Mouse (Mus musculus): ENCODE data around the gene Fmnl2.
A peak's percentile ranks its signal among the peaks of the same experiment; 100 is the strongest.

Fmnl2 gene

DNA sequence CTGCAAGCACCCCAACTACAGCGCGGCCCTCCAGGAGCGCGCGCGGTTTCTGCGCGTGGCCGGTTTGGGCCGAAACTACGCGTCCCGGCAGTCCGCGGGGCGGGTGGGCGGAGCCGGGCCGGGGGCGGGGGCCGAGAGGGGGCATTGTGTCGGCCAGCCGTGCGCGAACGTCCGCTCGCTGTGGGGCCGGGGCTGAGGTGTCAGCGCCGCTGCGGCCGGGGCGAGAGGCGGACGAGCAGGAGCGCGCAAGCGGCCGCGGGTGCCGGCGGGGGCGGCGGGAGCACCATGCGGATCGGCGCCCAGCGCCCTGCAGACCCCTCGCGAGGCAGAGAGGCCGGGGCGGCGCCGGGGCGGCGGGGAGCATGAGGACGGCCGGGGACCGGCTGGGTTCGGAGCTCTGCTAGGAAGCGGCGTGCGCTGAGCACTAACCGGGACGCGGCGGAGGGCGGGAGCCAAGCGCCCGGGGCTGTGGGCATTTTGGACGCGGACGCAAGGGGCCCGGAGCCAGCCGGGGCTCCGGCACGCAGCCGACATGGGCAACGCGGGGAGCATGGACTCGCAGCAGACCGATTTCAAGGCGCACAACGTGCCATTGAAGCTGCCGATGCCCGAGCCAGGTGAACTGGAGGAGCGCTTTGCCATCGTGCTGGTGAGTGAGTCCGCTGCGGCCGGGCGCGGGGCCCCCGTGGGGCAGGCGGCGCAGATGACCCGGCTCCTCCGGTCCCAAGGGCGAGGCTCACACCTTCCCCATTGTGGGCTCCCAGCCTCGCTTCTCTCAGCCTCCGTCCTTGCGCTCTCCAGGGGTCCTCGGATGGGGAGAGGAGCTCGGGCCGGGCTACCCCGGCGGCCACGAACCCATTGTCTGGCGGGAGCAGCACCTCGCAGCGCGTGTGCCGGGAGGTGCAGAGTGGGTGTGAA, at the start of gene Fmnl2:
Gene Fmnl2 (plus strand): TSS at position 250 of the 918 bp plus-strand sequence.
- peak; percentile 87 for DNase-seq

GRCm38 (mm10) chr2:52809988-52810387, 47.7 kb upstream of the Fmnl2 start:
- DNase-seq: no peak

GRCm38 (mm10) chr2:52811691-52812090, 46.0 kb upstream of the Fmnl2 start:
- DNase-seq: peak; percentile 23

GRCm38 (mm10) chr2:52817341-52817740, 40.3 kb upstream of the Fmnl2 start:
- DNase-seq: no peak

DNA sequence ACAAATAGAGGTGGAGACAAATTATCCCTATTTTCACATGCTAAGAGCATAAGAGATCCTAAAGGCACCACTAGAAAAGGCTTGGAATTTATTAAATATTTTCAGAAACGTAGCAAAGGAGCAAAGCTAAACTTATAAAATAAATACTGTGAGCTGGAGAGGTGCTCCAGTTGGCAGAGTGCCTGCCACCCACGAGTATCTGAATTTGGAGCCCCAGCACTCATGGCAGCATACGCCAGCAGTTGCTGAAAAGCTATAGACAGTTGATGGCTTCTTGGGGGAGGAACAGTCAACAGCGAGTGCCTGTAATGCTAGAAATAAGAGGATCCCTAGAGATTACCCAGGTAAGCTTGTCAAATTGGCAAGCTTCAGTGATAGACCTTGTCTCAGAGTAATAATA, 38.7 kb upstream of the Fmnl2 start:
- no peak for DNase-seq

DNA sequence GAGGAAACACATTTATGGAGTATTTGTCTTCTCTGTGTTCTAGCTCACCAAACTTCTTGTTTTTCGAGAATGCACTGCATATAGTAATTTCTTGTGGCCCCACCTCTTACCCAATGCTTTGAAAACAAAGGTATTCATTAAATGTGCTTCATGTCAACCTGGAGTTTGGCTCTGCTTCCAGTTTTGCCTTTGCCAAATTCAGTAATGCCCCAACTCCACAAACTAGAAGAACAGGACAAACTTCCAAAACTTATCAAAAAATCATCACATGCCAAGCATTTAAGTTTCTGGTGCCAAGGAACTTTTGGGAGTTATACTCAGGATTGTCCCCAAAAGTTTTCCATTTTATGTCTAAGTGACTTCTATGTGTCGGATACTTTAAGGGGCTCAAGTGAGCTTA, 35.4 kb upstream of the Fmnl2 start:
- DNase-seq: no peak

GRCm38 (mm10) chr2:52828077-52828476, 29.6 kb upstream of the Fmnl2 start:
- no peak for DNase-seq

DNA sequence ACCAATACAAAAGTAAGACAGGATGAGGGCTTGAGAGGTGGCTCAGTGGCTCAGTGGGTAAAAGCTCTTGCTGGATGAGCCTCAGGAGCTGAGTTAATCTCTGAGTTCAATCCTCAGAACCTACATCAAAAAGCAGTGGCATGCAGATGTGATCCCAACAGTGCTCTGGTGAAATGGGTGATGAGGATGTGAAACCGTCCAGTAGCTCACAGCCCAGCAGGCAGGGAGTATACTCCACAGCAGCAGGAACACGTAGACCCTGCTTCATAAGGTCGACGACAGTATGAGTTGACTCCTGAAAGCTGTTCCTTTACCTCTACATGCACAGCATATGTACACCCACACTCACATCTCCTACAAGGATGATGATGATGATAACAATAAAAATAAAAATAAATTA, 27.1 kb upstream of the Fmnl2 start:
- DNase-seq: no peak

DNA sequence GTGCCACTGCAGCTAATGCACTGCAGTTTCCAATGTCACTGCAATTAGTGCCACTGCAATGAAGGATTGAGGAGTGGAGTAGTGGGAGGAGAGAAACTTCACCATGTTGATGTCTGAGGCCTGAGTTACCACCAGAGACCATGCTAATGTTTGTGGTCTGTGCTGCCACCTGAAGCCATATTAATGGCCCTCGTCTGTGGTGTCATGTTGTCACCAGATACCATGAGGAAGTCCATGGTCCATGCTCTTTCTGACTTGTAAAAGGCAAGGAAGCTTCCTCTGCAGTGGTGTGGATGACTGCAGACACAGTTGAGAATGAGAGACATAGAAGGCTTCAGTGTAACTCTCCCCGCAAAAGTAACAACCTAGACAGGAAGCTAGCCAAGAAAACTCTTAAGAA, 26.1 kb upstream of the Fmnl2 start:
- no peak for DNase-seq

DNA sequence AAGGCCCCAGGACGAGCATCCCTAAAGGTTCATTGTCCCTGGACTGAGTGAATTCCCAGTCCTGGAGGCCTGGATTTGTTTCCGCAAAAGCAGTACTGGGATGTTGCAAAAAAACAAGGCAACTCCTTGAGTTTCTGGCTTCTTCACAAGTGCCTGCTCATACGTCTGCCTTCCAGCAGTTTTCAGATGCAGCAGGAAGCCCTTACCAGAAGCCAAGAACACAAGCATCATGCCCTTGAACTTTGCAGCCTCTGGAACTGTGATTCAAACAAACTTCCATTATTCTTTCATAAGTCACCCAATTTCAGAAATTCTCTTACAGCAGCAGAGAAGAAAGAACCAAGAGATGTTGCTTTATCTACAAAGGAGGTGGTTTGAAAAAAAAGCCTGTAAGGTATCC, 21.9 kb upstream of the Fmnl2 start:
- DNase-seq: no peak

GRCm38 (mm10) chr2:52839074-52839473, 18.6 kb upstream of the Fmnl2 start:
- no peak for DNase-seq

DNA sequence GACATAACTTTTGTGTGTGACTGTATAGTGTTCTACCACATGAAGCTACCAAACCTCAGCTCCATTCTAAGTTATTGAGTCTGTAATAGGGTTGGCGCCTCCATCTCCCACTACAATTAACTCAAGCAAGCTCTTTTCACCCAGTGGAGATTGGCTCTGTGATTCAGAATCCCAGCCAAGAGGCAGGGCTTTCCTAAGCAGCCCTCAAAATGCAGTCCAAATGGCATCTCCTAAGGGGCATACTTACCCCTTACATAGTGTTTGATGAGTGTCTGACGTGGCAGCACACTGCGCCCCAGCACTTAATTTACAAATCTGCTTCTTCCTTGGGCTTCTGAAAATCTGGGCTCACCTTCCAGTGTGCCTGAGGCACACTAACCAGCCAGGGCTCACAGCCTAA, 17.8 kb upstream of the Fmnl2 start:
- DNase-seq: no peak

DNA sequence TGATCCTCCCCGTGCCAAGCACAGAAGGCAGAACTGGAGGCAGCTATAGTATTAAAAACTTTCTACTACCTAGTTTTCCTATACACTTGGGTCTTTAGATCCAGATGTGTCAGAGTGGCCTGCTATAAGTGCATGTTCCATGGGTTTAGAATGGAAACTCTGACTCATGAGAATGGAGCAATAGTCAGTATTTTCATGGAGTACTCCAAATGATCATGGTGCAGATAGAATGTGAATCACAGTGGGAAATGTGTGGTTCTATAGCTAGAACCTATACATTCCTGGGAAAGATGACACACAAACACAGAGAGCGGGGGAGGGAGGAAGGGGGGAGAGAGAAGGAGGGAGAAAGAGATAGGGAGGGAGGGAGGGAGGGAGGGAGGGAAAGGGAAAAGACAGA, 13.8 kb upstream of the Fmnl2 start:
- no peak for DNase-seq

DNA sequence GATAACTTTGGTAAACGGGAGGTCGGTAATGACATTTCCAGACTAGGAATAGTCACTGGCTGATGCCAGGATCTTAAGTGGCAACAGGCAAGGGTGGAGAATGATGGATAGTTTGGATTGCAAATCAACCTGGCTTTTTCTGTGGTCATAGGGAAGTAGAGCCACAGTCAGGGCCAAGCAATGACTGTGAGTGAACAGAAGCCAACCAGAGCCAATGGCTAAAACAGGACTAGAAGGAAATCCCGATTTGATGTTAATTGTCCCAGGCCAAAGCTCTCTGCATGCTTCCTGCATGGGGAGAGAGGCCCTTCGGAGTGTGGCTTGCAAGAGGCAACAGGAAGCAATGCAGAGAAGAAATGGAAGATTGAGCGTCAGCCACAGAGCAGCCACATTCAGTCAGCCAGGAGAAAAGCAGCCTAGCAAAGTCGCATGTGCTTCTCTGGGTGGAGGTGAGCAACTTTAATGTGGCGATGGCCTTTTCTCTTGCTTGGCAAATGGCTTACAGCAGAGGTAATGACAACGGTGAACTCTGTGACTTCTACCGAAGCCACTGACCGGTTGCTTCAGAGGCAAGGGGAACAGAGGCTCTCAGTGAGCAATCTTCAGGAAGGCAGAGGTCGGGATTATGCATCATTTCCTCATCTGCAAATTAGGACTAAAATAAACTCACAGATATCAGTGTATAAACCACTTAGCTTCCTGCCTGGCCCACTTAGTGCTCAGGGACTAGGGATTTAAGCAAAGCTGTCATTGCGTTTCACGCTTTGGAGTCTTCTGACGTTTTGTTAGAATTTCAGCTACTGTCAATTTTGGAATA, 12.5 kb upstream of the Fmnl2 start:
- no peak for DNase-seq

GRCm38 (mm10) chr2:52846506-52846905, 11.2 kb upstream of the Fmnl2 start:
- DNase-seq: no peak

DNA sequence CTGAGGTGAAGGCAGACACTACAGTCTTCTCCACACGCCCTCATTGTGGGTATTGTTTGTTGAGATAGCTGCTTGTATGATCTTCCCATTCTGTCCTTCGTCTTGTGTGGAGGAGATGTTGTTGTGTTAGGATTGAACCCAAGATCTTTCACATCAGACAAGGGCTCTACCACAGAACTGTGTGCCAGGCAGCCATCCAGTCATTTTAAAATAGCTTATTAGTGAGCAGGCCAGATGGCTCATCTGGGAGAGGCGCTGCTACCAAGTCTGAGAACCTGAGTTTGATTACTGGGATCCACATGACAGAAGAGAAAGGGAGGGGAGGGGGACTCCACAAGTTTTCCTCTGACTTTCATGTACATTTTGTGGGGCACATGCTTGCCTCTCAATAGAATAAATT, 8.6 kb upstream of the Fmnl2 start:
- no peak for DNase-seq

DNA sequence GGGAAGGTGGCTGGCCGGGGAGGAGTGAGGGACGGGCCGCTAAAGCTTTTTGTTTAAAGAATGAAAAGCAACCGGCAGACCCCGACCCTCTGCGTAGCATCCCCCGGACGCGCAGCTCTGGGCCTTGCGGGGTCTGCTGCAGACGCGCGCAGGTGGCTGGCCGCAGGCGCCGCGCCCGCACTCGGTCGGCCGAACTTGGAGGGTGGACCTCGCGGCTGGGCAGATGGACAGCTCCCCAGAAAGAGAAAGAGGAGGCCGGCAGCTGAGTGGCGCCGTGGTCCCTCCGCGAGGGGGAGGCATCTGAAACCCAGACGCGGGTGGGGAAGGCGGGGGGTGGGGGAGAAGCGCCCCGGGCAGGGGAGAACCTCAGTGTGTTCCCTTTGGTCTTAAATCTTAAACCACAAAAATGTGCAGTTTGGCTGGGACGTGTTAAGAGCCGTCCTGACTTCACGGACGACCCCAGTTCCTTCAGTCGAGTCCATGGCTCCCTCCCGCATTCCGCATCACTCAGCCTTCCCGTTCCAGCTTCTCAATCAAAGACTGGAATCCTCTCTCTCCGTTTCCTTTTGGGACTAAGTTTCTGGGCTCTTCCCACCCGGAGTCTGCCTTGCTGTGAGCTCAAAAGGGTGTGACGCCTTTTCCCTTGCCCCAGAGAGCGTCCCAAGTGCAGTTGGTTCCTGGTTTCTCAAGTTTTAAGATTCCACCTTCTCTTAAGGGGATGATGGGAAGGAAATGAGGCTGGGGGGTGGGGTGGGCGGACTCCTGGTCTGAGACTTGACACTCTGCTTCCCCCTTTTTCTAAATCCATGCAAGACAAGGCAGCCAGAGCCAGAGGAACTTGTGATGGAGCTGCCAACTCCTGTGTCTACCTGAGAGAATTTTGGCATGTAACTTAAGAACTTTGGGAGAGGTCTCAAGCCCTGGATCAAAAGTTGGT, 1.1 kb downstream of the Fmnl2 start:
- peak; percentile 63 for DNase-seq

DNA sequence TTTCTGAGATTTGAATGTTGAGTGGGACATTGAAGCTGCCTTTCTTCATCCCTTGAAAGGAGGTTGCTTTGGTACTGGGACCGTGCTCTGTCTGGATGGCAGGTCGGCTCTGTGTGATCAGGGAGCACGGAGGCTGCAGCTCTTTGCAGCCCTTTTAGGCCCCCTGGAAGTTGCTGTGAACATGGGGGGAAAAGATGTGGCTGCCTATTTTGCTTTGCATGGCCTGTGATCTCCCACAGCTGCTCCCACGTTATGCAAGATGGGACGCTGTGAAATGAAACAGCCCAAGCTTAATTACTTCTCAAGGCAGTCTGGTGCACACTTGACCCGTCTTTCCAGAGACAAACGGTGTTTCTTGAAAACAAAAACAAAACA, 1.8 kb downstream of the Fmnl2 start:
- DNase-seq: peak; percentile 55

DNA sequence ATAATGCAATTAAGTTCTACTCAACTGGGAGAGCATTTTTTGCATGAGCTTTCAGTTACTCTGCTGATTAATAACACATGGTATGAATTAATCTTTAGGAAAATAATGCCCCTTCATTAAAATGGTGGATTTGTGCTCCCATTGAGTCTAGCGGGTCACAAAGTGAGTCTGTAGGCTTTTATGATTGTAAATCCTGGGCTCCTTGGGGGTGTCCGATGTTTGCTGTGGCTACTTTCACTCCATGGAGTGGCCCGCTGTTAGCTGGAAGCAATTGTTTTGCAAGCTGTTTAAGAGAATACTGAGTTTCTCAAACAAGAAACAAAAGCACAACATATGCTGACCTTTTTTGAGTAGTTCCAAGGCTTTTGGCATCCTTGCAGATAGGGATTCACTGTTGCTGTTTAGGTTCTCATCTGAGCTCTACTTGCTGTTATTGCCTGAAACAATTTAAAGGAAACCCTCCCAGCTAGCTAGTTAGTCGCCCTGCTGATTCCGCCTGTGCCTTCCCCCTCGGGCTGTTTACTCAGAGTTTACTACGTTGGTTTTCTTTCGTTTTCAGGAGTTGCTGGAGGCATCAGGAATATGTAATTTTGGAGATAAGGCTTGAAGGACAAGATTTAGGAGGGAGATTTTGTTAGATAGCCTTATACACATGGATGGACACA, 2.6 kb downstream of the Fmnl2 start:
- peak; percentile 64 for DNase-seq

DNA sequence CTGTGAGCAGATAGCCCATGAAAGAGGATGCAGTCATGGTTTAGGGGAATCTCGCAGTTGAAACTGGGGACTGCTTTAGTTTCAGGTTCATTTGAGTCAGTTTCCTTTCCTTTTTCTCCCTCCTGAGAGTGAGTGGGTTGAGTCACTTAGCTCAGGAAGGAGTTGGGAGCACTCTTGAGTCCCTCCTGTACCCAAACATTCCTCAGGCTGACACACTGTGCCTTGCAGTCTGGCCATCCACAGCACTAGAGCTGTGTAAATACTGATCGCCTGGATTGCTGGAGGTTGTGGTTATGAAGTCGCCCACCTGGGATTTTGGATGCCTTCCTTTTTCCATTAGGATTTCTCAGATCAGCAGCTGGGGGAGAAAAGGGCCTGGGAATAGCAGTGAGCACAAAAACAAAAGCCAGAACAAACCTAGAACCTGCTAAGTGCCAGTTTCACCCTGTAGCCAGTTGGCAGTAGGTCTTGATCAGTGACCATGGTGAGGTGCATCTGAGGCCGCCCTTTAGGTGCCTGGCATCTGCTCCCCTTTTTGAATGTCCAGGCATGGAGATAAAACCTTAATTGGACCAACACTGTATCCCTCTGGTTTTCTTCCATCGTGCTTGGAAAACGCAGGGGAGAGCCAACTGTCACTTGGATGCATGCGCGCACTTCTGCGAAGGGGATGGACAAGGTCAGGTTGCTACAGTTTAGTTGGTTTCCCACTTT, 4.5 kb downstream of the Fmnl2 start:
- no peak for DNase-seq

DNA sequence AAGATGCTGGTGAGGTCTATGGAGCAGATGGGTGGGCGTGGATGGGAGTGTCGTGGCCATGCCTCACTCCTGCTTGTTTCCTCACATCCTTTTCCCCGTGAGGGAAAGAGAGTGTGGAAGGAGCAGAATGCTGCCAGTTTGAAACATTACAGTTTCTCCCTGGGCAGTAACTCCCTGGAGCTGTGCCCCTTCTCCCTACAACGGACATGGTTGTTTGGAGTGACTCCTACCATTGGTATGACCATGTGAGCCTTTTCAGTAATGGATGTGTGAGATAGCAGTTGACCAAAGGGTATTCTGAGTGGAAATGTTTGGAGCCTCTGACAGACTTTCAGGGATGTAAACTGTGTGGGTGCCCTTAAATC, 5.1 kb downstream of the Fmnl2 start:
- no peak for DNase-seq

DNA sequence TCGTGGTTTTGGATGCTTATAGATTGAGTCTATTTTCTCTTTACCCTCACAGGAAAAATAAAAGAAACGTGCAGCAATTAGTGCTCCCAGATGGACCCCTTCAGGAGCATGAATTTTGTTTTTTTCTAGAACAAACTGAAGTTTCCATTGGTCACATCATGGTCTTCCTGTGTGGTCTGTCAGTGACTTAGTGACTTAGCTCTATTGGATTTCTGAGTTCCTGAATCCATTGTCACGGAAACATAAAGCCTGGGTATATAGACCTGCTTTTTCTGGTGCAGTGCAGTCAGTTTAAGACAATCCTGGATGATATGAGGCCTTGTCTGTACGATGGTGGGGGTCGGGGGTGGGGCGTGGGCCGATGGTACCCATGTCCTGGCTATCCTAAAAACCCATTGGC, 7.0 kb downstream of the Fmnl2 start:
- DNase-seq: no peak

Measured in retina, postnatal 1 day (tissue).